Mouse (Mus musculus) small intestine, adult 2 months (tissue): Measurements from ENCODE around the gene Gabra5. TPM values are rescaled to one million over a fixed set of nuclear protein-coding genes. Genes with fewer than 3 reads are reported as not detected.

Experiments
- H3K27ac ChIP-seq: fragments of 200-500 bp; 2 replicates; pipeline ENCODE4 v1.5.1; 2012; ENCODE audit warnings: low read depth, low read length, control low read depth, inconsistent platforms; ENCODE audit not compliant: insufficient read depth
- H3K27me3 ChIP-seq: fragments of 200-500 bp; 2 replicates; pipeline ENCODE4 v1.6.1; 2012; ENCODE audit warnings: mild to moderate bottlenecking, moderate library complexity, low read length, inconsistent platforms; ENCODE audit not compliant: control insufficient read depth, insufficient read depth
- H3K36me3 ChIP-seq: fragments of 200-500 bp; 2 replicates; pipeline ENCODE4 v1.6.1; 2012; ENCODE audit warnings: mild to moderate bottlenecking, low read length, control low read depth, inconsistent platforms; ENCODE audit not compliant: control insufficient read depth, insufficient read depth
- H3K4me1 ChIP-seq: fragments of 200-500 bp; 2 replicates; pipeline ENCODE4 v1.6.1; 2012; ENCODE audit warnings: low read length, inconsistent platforms, mixed read lengths; ENCODE audit not compliant: control insufficient read depth, insufficient read depth, insufficient read length
- H3K4me3 ChIP-seq: fragments of 200-500 bp; 2 replicates; pipeline ENCODE4 v1.5.1; 2012; ENCODE audit warnings: low read depth, mild to moderate bottlenecking, control low read depth, inconsistent platforms, low read length, moderate library complexity
- CTCF ChIP-seq: fragments of 200-500 bp; IDR thresholded peaks from 2 replicates; pipeline ENCODE4 v1.5.1; 2012; ENCODE audit warnings: low read depth, mild to moderate bottlenecking, control low read depth, inconsistent platforms, low read length, moderate library complexity, mixed read lengths; ENCODE audit not compliant: insufficient replicate concordance, insufficient read length; ENCODE audit errors: extremely low read depth
- POLR2A ChIP-seq: fragments of 200-500 bp; IDR thresholded peaks from 2 replicates; pipeline ENCODE4 v1.6.1; 2012; ENCODE audit warnings: low read depth, mild to moderate bottlenecking, control low read depth, inconsistent platforms, low read length, moderate library complexity
- WGBS: fragments of 180-500 bp; shearing (Covaris S2); methylation state at CpG from one replicate; pipeline ENCODE4 v1.1.7; 2018; 5-methylcytosine and 5-hydroxymethylcytosine counted together
- polyA plus RNA-seq: library from polyadenylated mRNA; depleted of rRNA; stranded (reverse); fragments of >200 nt; gene quantifications from 2 replicates; pipeline ENCODE4 v1.2.3, GENCODE M21; 2012

Gabra5 gene
- polyA plus RNA-seq, 1 experiment = not detected

DNA sequence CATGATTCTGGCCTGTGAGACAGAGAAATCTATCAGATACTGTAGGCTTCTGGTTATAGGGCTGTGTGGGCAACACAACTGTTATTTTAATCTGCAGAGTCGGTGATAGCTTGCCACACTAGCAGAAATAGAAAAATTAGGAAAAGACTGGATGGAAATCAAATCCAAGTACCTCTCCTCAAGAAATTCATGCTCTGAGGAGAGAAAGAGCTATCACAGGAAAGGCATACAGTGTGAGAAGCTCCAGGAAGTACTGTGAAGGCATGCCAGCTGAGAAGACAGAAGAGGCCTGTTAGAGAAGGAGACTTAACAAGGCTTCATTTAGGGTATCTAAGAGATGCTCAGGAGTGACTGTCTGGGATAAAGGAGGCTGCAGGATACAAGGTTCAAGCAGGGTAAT, 87.2 kb downstream of the Gabra5 start:
- no peak for TF ChIP-seq CTCF
- no peak for TF ChIP-seq POLR2A
- 83% methylated on average over 1 of the region's 1 CpGs for WGBS
- Histone ChIP-seq H3K4me1 (no peaks in the 10 kb centered on the region), H3K27ac (no peak overlapping the region), H3K4me3 (no peak overlapping the region), H3K27me3 (no peaks in the 10 kb centered on the region), H3K36me3 (no peaks in the 10 kb centered on the region)

DNA sequence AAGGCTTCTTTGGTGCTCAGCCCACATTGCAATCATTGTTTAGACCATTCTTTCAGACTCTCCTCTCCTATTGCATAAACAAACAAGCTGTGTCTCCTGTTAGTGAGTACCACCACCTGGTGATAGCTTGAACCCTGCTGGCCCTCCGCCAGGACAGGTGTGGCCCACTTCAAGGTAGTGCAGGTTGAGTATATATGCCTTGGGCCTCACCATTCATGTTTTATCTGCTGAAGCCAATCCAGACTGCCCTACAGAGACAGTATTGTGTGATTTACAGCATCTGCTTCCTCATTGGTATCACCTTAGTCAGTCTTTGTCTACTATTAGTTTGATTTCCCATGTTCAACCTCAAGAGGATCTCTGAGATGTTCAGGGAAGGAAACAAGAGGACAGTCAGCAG, 88.8 kb downstream of the Gabra5 start:
- no peak overlapping the region for H3K27ac ChIP-seq
- no peak overlapping the region for H3K4me3 ChIP-seq
- H3K36me3 ChIP-seq = no peaks in the 10 kb centered on the region
- no peaks in the 10 kb centered on the region for H3K4me1 ChIP-seq
- TF ChIP-seq CTCF = no peak
- TF ChIP-seq POLR2A = no peak
- no peaks in the 10 kb centered on the region for H3K27me3 ChIP-seq
- 36% methylated on average over 1 of the region's 1 CpGs for whole genome bisulfite sequencing

DNA sequence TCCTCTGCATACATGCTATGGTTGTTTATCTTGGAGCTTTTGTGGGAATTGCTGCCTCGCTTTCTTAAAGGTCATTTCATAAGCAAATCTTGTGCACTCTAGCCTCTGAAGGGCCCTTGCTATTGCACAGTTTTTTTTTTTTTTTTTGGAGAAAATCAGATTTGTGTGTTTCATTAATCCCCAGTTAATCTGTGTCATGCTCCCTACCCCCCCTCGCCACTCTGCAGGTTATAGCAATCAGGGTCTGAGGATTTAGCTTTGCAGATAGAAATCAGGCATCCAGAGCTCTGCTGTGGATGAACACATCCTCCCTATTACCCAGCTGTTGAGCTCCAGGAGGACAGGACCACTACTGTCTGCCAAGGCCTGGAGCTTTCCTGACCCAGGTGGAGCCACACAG, 90.5 kb downstream of the Gabra5 start, which contains the start of gene Gabrb3:
TSS of gene Gabrb3 (plus strand) at position 301 of the 400 bp plus-strand sequence.
- 79% methylated on average over 2 of the region's 2 CpGs for WGBS
- H3K4me3 ChIP-seq = no peak within 1 kb of the TSS
- TF ChIP-seq CTCF = no peak
- no peak for TF ChIP-seq POLR2A
- no peaks in the 10 kb centered on the region for H3K36me3 ChIP-seq
- H3K4me1 ChIP-seq = no peaks in the 10 kb centered on the region
- H3K27ac ChIP-seq = no peak within 1 kb of the TSS
- no peaks in the 10 kb centered on the region for H3K27me3 ChIP-seq

DNA sequence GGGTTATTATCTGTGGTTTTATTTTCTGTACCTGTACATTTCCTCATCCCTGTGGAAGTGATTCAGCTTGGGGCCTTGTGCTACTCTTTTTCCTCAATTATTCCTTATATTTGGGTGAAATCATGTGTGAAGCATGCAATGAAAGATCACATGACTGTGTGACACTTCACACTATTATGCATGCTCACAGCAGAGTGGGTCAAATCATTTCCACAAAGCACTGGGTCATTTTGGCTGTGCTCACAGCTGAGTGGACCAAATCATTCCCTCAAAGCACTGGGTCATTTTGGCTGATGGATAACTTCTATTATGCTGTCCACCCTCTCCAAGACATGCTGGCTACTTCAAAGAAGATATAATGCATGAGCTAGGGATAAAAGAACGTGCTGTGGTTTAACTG, 97.0 kb downstream of the Gabra5 start:
- no peaks in the 10 kb centered on the region for H3K27me3 ChIP-seq
- TF ChIP-seq POLR2A (no peak), CTCF (no peak)
- H3K4me1 ChIP-seq = no peaks in the 10 kb centered on the region
- WGBS = 27% methylated on average over 1 of the region's 1 CpGs
- no peaks in the 10 kb centered on the region for H3K36me3 ChIP-seq
- no peak overlapping the region for H3K27ac ChIP-seq
- no peak overlapping the region for H3K4me3 ChIP-seq

DNA sequence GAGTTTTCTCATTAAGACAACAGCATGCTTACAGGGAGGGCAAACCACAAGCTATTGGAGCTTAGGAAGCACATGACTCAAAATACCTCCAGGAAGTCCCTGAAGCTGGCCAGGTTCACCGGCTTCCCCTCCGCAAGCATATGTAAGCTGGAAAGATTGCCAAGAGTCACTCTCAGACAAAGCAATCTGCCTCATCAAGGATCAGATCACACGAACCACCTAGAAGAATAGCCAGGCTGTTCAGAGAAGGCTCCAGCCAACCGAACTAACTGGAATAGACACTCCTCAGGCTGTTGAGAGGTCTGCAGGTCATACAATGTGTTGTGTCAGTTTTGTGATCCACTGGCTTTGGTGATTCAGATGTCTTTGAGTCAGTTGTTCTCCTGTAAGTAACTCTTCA, 98.7 kb downstream of the Gabra5 start:
- Histone ChIP-seq H3K4me3 (no peak overlapping the region), H3K36me3 (no peaks in the 10 kb centered on the region), H3K4me1 (no peaks in the 10 kb centered on the region), H3K27me3 (no peaks in the 10 kb centered on the region), H3K27ac (no peak overlapping the region)
- TF ChIP-seq CTCF = no peak
- TF ChIP-seq POLR2A = no peak
- WGBS = 77% methylated on average over 4 of the region's 4 CpGs

DNA sequence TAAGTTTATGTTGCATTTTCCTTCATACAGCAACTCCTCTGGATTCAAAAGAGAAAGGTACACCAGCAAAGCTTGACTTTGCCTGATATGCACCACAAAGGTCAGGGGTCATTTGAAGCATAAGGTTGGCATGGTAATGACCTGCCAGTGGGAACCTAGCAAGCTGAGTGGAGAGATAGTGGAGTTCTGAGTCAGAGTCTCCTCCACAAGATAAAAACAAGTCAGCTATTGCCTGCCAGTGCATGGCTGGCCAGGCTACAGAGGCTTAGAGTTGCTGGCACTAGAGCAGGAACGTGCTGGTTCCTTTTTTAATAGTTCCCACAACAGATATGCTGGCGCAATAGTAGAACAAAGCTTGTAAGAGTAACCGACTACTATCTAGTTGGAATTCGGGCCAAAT, 116.3 kb downstream of the Gabra5 start:
- no peak for TF ChIP-seq POLR2A
- no peak for TF ChIP-seq CTCF

DNA sequence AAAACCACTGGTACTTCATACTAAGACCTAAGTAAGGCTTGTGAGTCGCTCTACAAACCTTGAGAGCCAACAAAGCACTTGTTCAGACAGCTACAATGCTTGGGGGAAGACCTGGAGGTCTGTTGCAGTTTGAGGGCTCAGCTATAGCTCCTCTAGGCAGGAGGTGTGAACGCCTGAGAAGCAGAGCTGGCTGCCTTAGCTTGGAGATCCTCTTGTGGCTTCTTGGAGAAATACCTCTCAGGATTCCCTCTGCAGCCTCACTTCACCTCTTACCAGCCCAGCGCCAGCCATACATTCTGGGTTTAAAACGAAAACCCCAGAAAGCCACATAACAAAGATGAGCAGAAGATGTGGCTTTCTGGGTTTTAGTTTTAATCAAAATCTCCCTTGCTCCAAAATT, 119.8 kb downstream of the Gabra5 start:
- H3K27ac ChIP-seq = no peak overlapping the region
- WGBS = 37% methylated on average over 4 of the region's 4 CpGs
- TF ChIP-seq POLR2A = no peak
- no peak for TF ChIP-seq CTCF

More for the DNA sequence above, 116.3 kb downstream of the Gabra5 start:
- Histone ChIP-seq H3K27ac (no peak overlapping the region), H3K27me3 (no peaks in the 10 kb centered on the region), H3K4me3 (no peak overlapping the region), H3K4me1 (no peaks in the 10 kb centered on the region), H3K36me3 (no peaks in the 10 kb centered on the region)
- 76% methylated on average over 4 of the region's 4 CpGs for WGBS

DNA sequence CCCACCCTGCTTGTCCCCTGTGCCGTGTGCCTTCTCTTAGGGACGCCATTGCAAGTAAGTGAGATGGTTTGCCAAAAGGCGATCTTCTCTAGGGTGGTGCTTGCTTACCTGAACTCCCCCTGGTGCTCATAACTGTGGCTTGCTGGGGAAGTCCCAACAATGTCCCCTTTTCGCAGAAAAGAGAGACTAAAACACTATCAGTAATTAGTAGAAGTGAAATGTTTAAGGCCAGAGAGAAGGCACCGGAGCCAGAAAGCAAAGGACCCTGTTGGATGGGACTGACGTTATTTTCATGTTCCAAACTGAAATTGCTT, 122.6 kb downstream of the Gabra5 start:
- WGBS = 26% methylated on average over 6 of the region's 6 CpGs
- no peak for TF ChIP-seq POLR2A
- no peak for TF ChIP-seq CTCF
- Histone ChIP-seq H3K36me3 (no peaks in the 10 kb centered on the region), H3K27ac (no peak overlapping the region), H3K4me1 (no peaks in the 10 kb centered on the region), H3K4me3 (no peak overlapping the region), H3K27me3 (peaks cover 9% of the 10 kb centered on the region)

More for the DNA sequence above, 119.8 kb downstream of the Gabra5 start:
- H3K4me1 ChIP-seq = no peaks in the 10 kb centered on the region
- no peak overlapping the region for H3K4me3 ChIP-seq
- H3K27me3 ChIP-seq = peaks cover 9% of the 10 kb centered on the region
- no peaks in the 10 kb centered on the region for H3K36me3 ChIP-seq
